Mouse (Mus musculus) cortical plate, adult 2 months (tissue): ENCODE measurements around the gene Pltp.

ENCODE experiments used
- CTCF ChIP-seq: fragments of 200-500 bp; IDR thresholded peaks from 2 replicates; pipeline ENCODE4 v1.5.1; 2011; ENCODE audit warnings: mild to moderate bottlenecking, control low read depth, low read length; ENCODE audit not compliant: insufficient read depth; ENCODE audit errors: extremely low read depth
- POLR2A ChIP-seq: fragments of 200-500 bp; IDR thresholded peaks from 2 replicates; pipeline ENCODE4 v1.6.1; 2011; ENCODE audit warnings: mild to moderate bottlenecking, low read length, control low read depth; ENCODE audit not compliant: insufficient read depth; ENCODE audit errors: extremely low read depth

- no peak for TF ChIP-seq CTCF
- TF ChIP-seq POLR2A, result no peak
These were observed 1.0 kb downstream of the Pltp start for GRCm38 (mm10) chr2:164856309-164857100.
